Mouse (Mus musculus): ENCODE measurements around the gene Gsto1. TPM values are rescaled to one million over a fixed set of nuclear protein-coding genes. Genes with fewer than 3 reads are reported as not detected.

Gsto1 gene
- polyA plus RNA-seq, 1 experiment: 3.1 TPM

DNA sequence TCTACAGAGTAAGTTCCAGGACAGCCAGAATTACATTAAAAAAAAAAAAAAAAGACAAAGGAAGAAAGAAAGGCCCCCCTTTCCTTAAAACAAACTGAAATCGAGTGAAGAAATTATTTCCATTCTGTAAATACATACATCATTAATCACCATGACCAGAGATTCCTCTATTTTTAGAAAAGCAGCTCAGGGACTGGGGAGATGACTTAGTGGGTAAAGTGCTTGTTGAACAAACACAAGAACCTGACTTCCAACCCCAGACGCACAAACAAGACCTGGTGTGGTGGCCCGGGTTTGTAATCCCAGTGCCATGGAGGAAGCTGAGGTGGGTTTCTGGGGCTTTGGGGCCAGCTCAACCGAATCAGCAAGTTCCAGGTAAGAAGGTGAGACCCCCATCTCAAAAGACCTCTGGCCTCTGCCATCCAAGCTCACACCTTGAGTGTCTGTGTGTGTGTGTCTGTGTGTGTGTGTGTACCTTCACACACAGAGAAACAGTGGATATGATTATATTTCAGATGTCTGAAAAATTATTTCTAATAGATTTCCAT is 12.9 kb downstream of the Gsto1 start:
- Histone ChIP-seq H3K4me1 (ENCODE audit: control insufficient read depth) (peaks cover 15% of the 10 kb centered on the region), H3K27me3 (ENCODE audit: control insufficient read depth) (peaks cover 13% of the 10 kb centered on the region), H3K36me3 (ENCODE audit: control insufficient read depth) (0 out of 2 replicates have a peak, but pooled peaks cover 2% of the 10 kb centered on the region), H3K9me3 (ENCODE audit: control insufficient read depth, low read length) (no peaks in the 10 kb centered on the region), H3K4me3 (replicated peaks) (no peak overlapping the region)
- no peak for TF ChIP-seq GATA1 (IDR thresholded peaks at IDR 0.05; ENCODE audit: low read length)
- TF ChIP-seq TAL1 (IDR thresholded peaks at IDR 0.05; ENCODE audit: low read length): no peak

DNA sequence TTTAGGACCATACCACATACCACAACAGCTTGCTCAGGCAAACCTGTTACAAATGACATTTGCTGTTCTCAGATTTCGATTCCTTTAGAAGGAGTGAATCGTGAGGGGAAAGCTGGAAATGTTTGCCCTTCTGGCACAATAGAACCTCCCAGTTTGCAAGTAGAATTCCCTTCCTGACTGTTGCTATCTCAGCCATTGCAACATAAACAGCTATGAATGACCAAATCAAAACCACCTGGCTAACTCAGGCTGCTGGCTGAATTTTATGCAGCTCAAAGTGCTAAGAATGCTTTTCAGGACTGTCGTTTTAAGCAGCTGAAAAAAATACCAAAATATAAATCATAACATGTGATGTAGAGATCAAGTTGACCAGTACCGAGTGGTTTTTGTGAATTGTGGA is 14.2 kb downstream of the Gsto1 start:
- Histone ChIP-seq H3K4me1 (ENCODE audit: control insufficient read depth) (peaks cover 15% of the 10 kb centered on the region), H3K27me3 (ENCODE audit: control insufficient read depth) (peaks cover 13% of the 10 kb centered on the region), H3K36me3 (ENCODE audit: control insufficient read depth) (0 out of 2 replicates have a peak, but pooled peaks cover 2% of the 10 kb centered on the region), H3K4me3 (replicated peaks) (no peak overlapping the region), H3K9me3 (ENCODE audit: control insufficient read depth, low read length) (no peaks in the 10 kb centered on the region)
- no peak for TF ChIP-seq TAL1 (IDR thresholded peaks at IDR 0.05; ENCODE audit: low read length)
- TF ChIP-seq GATA1 (IDR thresholded peaks at IDR 0.05; ENCODE audit: low read length): no peak

DNA sequence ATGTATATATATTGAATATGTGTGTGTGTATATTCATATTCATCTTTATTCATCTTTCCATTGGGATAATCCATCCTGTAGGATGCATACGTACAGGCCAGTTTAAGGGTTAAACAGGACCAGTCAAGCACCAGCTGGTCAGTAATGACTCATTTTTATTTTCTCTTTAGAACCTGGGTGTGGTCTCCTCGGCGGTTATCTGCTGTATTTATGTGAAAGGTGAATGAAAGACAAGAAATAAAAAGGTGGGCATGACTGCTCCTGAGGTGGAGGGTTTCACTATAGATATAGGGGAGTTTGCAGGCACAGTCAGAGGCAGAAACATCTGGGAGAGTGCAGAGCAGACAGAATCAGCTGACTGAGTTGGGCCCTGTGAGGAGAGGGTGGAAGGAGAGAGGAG is 14.7 kb downstream of the Gsto1 start:
- Histone ChIP-seq H3K27me3 (ENCODE audit: control insufficient read depth) (peaks cover 15% of the 10 kb centered on the region), H3K9me3 (ENCODE audit: control insufficient read depth, low read length) (no peaks in the 10 kb centered on the region), H3K4me1 (ENCODE audit: control insufficient read depth) (peaks cover 15% of the 10 kb centered on the region), H3K36me3 (ENCODE audit: control insufficient read depth) (no peaks in the 10 kb centered on the region), H3K4me3 (replicated peaks) (no peak overlapping the region)
- TF ChIP-seq GATA1 (IDR thresholded peaks at IDR 0.05; ENCODE audit: low read length) (no peak), TAL1 (IDR thresholded peaks at IDR 0.05; ENCODE audit: low read length) (no peak)

GRCm38 (mm10) chr19:47870102-47870666 is 15.4 kb downstream of the Gsto1 start:
- H3K9me3 ChIP-seq (ENCODE audit: control insufficient read depth, low read length): no peaks in the 10 kb centered on the region
- peaks cover 15% of the 10 kb centered on the region for H3K27me3 ChIP-seq (ENCODE audit: control insufficient read depth)
- peaks cover 8% of the 10 kb centered on the region for H3K4me1 ChIP-seq (ENCODE audit: control insufficient read depth)
- H3K36me3 ChIP-seq (ENCODE audit: control insufficient read depth): no peaks in the 10 kb centered on the region
- H3K4me3 ChIP-seq (replicated peaks): no peak overlapping the region
- TF ChIP-seq GATA1 (IDR thresholded peaks at IDR 0.05; ENCODE audit: low read length): no peak
- TF ChIP-seq TAL1 (IDR thresholded peaks at IDR 0.05; ENCODE audit: low read length): no peak

DNA sequence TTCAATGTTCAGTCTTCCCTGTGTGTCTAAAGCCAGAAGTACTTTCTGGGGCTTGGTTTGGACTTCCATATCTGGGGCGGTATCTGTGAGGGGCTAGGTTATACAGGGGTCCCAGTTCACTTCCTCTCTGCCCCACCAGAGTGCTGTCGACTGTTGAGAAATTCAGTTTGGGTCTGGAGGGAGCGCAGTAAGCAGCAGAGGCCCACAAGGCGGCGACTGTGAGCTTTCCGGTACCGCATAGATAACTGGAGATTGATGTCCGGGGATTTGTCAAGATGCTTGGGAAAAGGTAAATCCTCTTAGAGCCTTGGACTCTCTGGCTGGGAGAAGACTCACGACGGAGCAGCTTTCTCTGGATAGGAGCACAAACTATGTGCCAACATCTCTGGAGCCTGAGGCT is 16.7 kb downstream of the Gsto1 start:
- Histone ChIP-seq H3K4me1 (ENCODE audit: control insufficient read depth) (no peaks in the 10 kb centered on the region), H3K36me3 (ENCODE audit: control insufficient read depth) (no peaks in the 10 kb centered on the region), H3K9me3 (ENCODE audit: control insufficient read depth, low read length) (no peaks in the 10 kb centered on the region), H3K27me3 (ENCODE audit: control insufficient read depth) (peaks cover 20% of the 10 kb centered on the region), H3K4me3 (replicated peaks) (no peak overlapping the region)
- TF ChIP-seq TAL1 (IDR thresholded peaks at IDR 0.05; ENCODE audit: low read length) (no peak), GATA1 (IDR thresholded peaks at IDR 0.05; ENCODE audit: low read length) (no peak)

GRCm38 (mm10) chr19:47876252-47876651 is 21.5 kb downstream of the Gsto1 start:
- H3K9me3 ChIP-seq (ENCODE audit: control insufficient read depth, low read length): no peaks in the 10 kb centered on the region
- H3K4me3 ChIP-seq (replicated peaks): no peak overlapping the region
- no peaks in the 10 kb centered on the region for H3K36me3 ChIP-seq (ENCODE audit: control insufficient read depth)
- H3K4me1 ChIP-seq (ENCODE audit: control insufficient read depth): no peaks in the 10 kb centered on the region
- H3K27me3 ChIP-seq (ENCODE audit: control insufficient read depth): peaks cover 12% of the 10 kb centered on the region
- no peak for TF ChIP-seq TAL1 (IDR thresholded peaks at IDR 0.05; ENCODE audit: low read length)
- TF ChIP-seq GATA1 (IDR thresholded peaks at IDR 0.05; ENCODE audit: low read length): no peak

DNA sequence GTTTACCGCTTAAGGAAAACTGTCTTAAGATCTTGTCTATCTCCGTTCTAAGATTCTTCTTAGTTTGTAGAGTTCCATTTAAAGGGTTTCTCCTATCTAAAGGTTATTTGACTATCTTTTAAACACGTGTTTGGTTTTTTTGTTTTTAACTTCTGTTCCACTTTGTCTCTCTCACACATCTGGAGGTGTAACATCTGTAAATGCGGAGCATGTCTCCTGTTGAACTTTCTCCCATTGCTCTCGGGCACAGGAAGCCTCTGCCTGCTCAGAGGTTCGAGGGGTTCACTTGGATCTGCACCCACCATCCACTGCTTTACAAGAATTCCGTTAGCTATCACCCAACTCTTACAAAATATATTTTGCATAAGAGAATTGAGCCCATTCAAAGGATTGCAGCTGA is 26.8 kb downstream of the Gsto1 start:
- no peak overlapping the region for H3K4me3 ChIP-seq (replicated peaks)
- H3K9me3 ChIP-seq (ENCODE audit: control insufficient read depth, low read length): no peaks in the 10 kb centered on the region
- peaks cover under 1% of the 10 kb centered on the region; the same call in 1 of the 2 replicates for H3K27me3 ChIP-seq (ENCODE audit: control insufficient read depth)
- no peaks in the 10 kb centered on the region for H3K4me1 ChIP-seq (ENCODE audit: control insufficient read depth)
- H3K36me3 ChIP-seq (ENCODE audit: control insufficient read depth): no peaks in the 10 kb centered on the region
- TF ChIP-seq TAL1 (IDR thresholded peaks at IDR 0.05; ENCODE audit: low read length): no peak
- TF ChIP-seq GATA1 (IDR thresholded peaks at IDR 0.05; ENCODE audit: low read length): no peak

DNA sequence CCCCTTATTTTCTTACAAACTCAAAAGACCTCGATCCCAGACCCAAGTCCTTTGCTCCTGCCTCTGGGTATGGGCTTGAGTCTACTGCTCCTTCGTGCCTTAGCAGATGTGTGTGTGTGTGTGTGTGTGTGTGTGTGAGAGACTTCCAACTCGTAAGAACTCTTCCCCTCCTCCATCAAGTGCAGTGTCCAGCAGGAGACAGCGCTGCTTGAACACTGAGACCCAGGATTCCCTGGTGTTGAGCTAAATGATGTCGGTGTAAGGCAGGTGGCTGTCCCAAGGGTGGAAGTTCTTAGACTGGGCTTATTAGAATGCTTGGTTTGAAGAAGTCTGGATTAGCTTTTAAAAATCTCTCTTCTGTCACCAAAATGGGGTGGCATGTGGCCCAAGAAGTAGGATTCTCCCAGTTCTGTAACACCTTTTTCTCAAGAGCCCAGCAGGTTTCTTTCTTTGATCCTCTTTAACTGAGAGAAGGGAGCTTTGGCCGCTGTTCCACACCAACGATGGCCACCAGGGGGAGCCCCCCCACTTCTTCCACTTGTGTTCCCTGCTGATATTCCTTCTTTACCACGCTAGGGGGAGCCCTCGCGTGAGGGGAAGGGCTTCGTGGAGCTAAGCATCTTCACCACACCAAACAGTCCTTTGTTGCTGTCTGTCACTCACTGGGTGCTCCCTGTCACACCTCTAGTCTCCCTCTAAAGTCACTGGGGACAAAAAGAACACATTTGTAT is 27.5 kb downstream of the Gsto1 start:
- no peak for TF ChIP-seq TAL1 (IDR thresholded peaks at IDR 0.05; ENCODE audit: low read length)
- TF ChIP-seq GATA1 (IDR thresholded peaks at IDR 0.05; ENCODE audit: low read length): no peak
- Histone ChIP-seq H3K9me3 (ENCODE audit: control insufficient read depth, low read length) (no peaks in the 10 kb centered on the region), H3K4me3 (replicated peaks) (no peak overlapping the region), H3K4me1 (ENCODE audit: control insufficient read depth) (no peaks in the 10 kb centered on the region), H3K36me3 (ENCODE audit: control insufficient read depth) (no peaks in the 10 kb centered on the region), H3K27me3 (ENCODE audit: control insufficient read depth) (no peaks in the 10 kb centered on the region)

DNA sequence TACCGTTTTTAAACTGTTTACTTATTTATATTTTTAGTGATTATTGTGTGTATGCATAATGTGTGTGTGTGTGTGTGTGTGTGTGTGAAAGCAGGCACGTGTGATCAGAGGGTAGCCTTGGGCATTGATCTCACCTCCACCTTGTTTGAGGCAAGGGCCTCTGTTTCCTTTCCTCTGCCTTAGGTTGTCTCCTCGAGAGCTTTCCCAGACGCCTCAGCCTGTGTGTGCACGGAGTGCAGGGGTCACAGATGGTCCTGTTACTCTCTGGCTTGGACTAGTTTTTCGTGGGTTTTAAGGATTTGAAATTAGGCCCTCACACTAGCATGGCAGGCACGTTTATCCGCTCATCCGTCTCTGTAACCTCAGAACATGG is 28.1 kb downstream of the Gsto1 start:
- Histone ChIP-seq H3K27me3 (ENCODE audit: control insufficient read depth) (no peaks in the 10 kb centered on the region), H3K4me3 (replicated peaks) (no peak overlapping the region), H3K36me3 (ENCODE audit: control insufficient read depth) (no peaks in the 10 kb centered on the region), H3K9me3 (ENCODE audit: control insufficient read depth, low read length) (no peaks in the 10 kb centered on the region), H3K4me1 (ENCODE audit: control insufficient read depth) (no peaks in the 10 kb centered on the region)
- TF ChIP-seq TAL1 (IDR thresholded peaks at IDR 0.05; ENCODE audit: low read length): no peak
- no peak for TF ChIP-seq GATA1 (IDR thresholded peaks at IDR 0.05; ENCODE audit: low read length)

Measured in erythroblast, embryonic 14.5 days (primary cell).